Mouse (Mus musculus) hindbrain, embryonic 11.5 days (tissue): ENCODE data around the gene Tet3. TPM values are rescaled to one million over a fixed set of nuclear protein-coding genes. Genes with fewer than 3 reads are reported as not detected.

ENCODE experiments used
- ATAC-seq: fragments of 200-750 bp; cut with Nextera tagmentation; 2 replicates; pipeline ENCODE4 v1.8.0; 2017; ENCODE audit warnings: mild to moderate bottlenecking, moderate TSS enrichment, moderate library complexity; ENCODE audit not compliant: low FRiP score
- DNase-seq: peaks from one replicate; pipeline ENCODE4 v3.0.0-alpha.2; 2015; ENCODE audit warnings: low spot score
- H3K27ac ChIP-seq: fragments of 300-500 bp; sonication (generic); 2 replicates; pipeline ENCODE4 v1.5.1; 2014; ENCODE audit warnings: mild to moderate bottlenecking, low read depth, low read length
- H3K27me3 ChIP-seq: fragments of 300-500 bp; sonication (generic); 2 replicates; pipeline ENCODE4 v1.6.1; 2014; ENCODE audit warnings: mild to moderate bottlenecking, low read length, moderate library complexity, mixed read lengths; ENCODE audit not compliant: control insufficient read depth, insufficient read depth
- H3K36me3 ChIP-seq: fragments of 300-500 bp; sonication (generic); 2 replicates; pipeline ENCODE4 v1.6.1; 2014; ENCODE audit warnings: mild to moderate bottlenecking, low read length, moderate library complexity, mixed read lengths; ENCODE audit not compliant: control insufficient read depth, insufficient read depth
- H3K4me1 ChIP-seq: fragments of 300-500 bp; sonication (generic); replicated peaks from 2 replicates; pipeline ENCODE4 v1.6.1; 2014; ENCODE audit warnings: low read length, mixed read lengths; ENCODE audit not compliant: control insufficient read depth, insufficient read depth
- H3K4me2 ChIP-seq: fragments of 300-500 bp; sonication (generic); replicated peaks from 2 replicates; pipeline ENCODE4 v1.6.1; 2014; ENCODE audit warnings: mild to moderate bottlenecking, low read depth, low read length
- H3K4me3 ChIP-seq: fragments of 300-500 bp; sonication (generic); 2 replicates; pipeline ENCODE4 v1.5.1; 2014; ENCODE audit warnings: low read depth, low read length
- H3K9ac ChIP-seq: fragments of 300-500 bp; sonication (generic); 2 replicates; pipeline ENCODE4 v1.6.1; 2014; ENCODE audit warnings: low read depth, low read length
- H3K9me3 ChIP-seq: fragments of 300-500 bp; sonication (generic); 2 replicates; pipeline ENCODE4 v1.6.1; 2016; ENCODE audit warnings: low read length; ENCODE audit not compliant: control insufficient read depth
- WGBS: fragments of 180-500 bp; shearing (Covaris S2); extraction: QIAGEN DNeasy Blood & Tissue Kit; methylation state at CpG from one replicate; pipeline ENCODE4 v1.1.7; 2014; 5-methylcytosine and 5-hydroxymethylcytosine counted together
- polyA plus RNA-seq: library from polyadenylated mRNA; unstranded; fragments of >200 nt; fragmentation: Nextera tagmentation; extraction: Ambion mirVana; gene quantifications from 2 replicates; pipeline ENCODE4 v1.2.1, GENCODE M21; 2014

Tet3 gene
- 45.3 and 55.6 TPM in 2 replicates for polyA plus RNA-seq

DNA sequence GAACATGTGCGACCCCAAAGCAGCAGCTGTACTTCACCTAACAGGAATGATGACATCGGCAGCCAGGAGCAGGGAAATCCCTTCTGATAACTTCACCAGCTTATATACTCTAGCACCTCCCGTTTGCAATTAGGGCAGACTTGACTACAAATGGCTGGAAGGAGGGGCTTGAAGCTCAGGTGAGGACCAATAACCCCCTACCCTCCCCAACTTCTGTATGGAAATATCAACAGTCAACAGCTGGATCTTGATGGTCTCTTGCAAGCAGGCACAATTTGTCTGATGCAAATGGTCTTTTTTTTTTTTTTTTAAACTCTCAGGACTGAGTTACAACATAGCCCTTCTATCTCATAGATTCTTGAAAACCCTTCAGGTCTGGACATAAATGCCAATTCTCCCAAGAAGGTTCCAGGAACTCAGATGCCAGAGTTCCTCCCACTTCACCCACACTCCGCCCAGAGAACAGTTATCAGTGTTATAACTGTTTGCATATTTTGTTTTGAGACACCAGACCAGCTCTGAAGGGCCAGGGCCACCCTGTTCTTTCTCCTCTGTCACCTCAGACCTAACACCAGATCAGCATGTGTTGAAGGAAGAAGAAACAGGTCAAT lies at the start of gene Tet3:
Tet3 (minus strand) TSS at position 51 of the 611 bp plus-strand sequence.
- H3K4me1 ChIP-seq: peaks cover 11% of the 10 kb centered on the region
- no peaks in the 10 kb centered on the region for H3K36me3 ChIP-seq
- ATAC-seq (no peak), DNase-seq (no peak)
- H3K9ac ChIP-seq: no peak within 1 kb of the TSS
- H3K4me3 ChIP-seq: no peak within 1 kb of the TSS
- no peak within 1 kb of the TSS for H3K27ac ChIP-seq
- WGBS: 81% methylated on average over 4 of the region's 4 CpGs
- H3K4me2 ChIP-seq: no peak within 1 kb of the TSS
- H3K9me3 ChIP-seq: no peaks in the 10 kb centered on the region
- H3K27me3 ChIP-seq: no peaks in the 10 kb centered on the region

DNA sequence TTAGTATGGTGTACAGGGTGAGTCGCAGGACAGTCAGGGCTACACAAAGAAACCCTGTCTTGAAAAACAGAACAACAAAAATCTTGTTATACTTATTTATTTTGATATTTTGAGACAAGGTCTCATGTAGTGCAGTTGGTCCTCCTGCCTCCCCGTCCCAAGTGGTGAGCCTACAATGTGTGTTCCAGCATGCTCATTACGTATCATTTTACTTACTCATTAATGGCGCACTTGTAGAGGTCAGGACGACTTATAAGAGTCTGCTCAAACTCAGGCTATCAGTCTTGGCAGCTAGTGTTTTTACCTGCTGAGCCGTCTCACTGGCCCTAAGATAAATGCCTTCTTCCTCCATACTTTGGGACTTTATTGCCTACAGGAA lies 48.3 kb upstream of the Tet3 start:
- H3K27me3 ChIP-seq: no peaks in the 10 kb centered on the region

DNA sequence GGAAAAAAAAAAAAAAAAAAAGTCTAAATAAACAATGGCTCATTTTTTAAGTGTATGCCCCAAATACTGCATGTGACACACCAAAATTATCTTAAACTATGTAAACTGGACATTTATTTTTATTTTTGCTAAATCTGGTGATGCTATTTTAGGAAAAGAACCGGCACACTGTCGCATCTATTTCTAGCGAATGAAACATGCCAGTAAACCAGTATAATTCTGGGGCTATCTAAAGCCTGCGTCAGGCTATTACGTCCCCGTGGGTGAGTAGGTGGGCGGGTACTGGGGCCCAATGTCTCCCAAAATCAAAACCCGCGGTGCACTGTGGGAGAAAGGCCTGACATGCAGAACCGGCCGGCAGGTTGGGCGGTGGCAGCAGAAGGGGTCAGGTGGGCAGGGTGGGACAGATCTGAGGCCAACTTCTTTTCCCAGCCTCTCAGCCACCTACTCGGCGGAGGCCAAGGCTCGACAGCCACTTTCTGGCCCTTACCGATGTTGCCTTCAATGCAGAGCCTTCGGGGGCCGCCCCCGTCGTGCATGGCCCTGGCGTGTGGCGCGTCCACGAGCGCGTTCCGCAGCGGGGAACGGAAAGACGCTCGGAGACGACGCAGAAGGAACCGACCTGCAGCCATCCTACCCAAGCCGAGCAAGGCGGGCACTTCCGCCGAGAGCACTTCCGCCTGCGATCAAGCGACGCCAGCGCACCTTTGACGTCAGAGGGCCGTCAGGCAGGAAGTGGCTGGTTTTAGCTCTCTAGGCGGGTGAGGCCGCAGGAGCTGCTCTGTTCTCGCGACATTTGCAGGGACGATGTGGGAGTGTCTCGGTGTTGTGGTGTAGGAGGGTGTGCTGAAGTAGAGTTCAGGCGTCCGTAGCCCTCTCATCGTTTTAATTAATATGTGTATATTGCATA lies 47.6 kb upstream of the Tet3 start, which contains the start of gene Dguok:
Dguok (minus strand) TSS at position 712 of the 910 bp plus-strand sequence.
- ATAC-seq: peak; percentile 100
- Histone ChIP-seq H3K9ac (peak within 1 kb of the TSS; percentile 82), H3K27me3 (no peaks in the 10 kb centered on the region), H3K4me1 (peaks cover 2% of the 10 kb centered on the region; the same call in 1 of the 2 replicates), H3K36me3 (no peaks in the 10 kb centered on the region), H3K9me3 (no peaks in the 10 kb centered on the region), H3K27ac (peak within 1 kb of the TSS; percentile 90), H3K4me3 (peak within 1 kb of the TSS; percentile 83), H3K4me2 (peak within 1 kb of the TSS; percentile 75)
- peak; percentile 97 for DNase-seq
- under 1% methylated on average over 54 of the region's 54 CpGs for WGBS

More for the DNA sequence above, 48.3 kb upstream of the Tet3 start:
- Histone ChIP-seq H3K4me3 (peak overlapping the region; percentile 83), H3K4me2 (peak overlapping the region; percentile 75), H3K9me3 (no peaks in the 10 kb centered on the region), H3K9ac (peak overlapping the region; percentile 38; the same call in 1 of the 2 replicates), H3K4me1 (peaks cover 2% of the 10 kb centered on the region; the same call in 1 of the 2 replicates), H3K27ac (no peak overlapping the region; the same call in 1 of the 2 replicates), H3K36me3 (no peaks in the 10 kb centered on the region)
- DNase-seq: no peak
- ATAC-seq: no peak; the same call in 1 of the 2 replicates
- 37% methylated on average over 6 of the region's 6 CpGs for WGBS

DNA sequence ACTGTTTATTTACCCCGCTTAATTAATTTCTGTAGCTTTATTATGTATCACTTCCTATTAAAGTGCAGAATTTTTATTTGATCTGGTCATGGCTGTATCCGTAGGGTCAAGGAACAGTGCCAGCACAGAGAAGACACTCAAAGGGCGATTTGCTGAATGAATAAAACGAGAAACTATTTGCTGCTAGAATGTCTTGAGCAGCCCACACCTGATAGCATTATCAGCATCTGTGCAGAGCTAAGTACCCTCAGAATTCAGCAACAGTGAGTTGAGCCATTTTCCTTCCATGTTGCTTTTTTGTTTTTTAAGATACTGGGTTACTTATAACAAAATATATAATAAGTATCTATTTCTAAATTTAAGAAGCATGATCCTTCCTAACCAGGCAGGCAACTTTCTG lies 46.7 kb upstream of the Tet3 start:
- no peaks in the 10 kb centered on the region for H3K27me3 ChIP-seq
- no peak overlapping the region for H3K27ac ChIP-seq
- peak overlapping the region; percentile 75; the same call in 1 of the 2 replicates for H3K4me2 ChIP-seq
- 95% methylated on average over 4 of the region's 4 CpGs for WGBS
- H3K4me1 ChIP-seq: peaks cover 2% of the 10 kb centered on the region; the same call in 1 of the 2 replicates
- H3K9ac ChIP-seq: no peak overlapping the region
- H3K4me3 ChIP-seq: no peak overlapping the region
- DNase-seq (no peak), ATAC-seq (no peak)
- no peaks in the 10 kb centered on the region for H3K9me3 ChIP-seq
- no peaks in the 10 kb centered on the region for H3K36me3 ChIP-seq

DNA sequence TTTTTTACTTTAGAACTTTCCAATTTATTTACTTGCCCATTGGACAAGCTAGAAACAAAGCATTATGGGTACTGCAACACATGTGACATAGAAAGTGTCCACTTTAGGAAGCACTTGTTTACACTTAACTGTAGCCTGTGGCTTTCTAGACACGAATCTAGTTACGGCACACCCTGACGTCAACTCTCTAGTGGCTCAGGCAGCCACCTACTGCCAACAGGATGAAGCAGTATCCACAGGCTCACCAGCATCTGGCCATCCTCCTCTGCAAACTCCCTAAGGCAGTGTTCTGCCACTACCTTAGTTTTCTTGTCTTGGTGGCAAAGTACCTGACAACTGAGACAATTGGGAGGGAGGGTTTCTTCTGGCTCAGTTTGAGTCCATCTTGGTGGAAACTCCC lies 44.5 kb upstream of the Tet3 start:
- DNase-seq (no peak), ATAC-seq (no peak)
- Histone ChIP-seq H3K9me3 (no peaks in the 10 kb centered on the region), H3K27me3 (no peaks in the 10 kb centered on the region), H3K27ac (no peak overlapping the region), H3K4me2 (no peak overlapping the region), H3K4me3 (no peak overlapping the region), H3K36me3 (no peaks in the 10 kb centered on the region), H3K9ac (no peak overlapping the region), H3K4me1 (peaks cover 2% of the 10 kb centered on the region; the same call in 1 of the 2 replicates)
- WGBS: 95% methylated on average over 3 of the region's 3 CpGs

DNA sequence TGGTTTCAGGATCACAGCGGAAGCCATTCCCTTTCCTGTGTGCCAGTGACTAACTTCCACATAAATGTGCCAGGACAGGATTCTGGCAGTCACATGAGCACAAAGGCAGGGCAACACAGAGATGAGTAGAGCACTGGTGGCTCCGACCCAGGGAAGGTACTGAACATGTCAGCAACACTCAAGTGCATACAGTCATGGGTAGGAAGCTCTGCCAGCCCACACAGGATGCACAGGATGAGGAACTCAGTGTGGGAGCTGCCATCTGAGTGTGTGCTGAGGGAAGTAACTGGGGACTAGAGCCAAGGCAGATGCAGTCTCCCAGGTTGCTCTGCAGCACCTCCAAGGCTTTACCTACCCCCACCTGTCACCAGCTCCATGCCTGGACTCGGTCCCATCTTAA lies 43.8 kb upstream of the Tet3 start:
- 83% methylated on average over 3 of the region's 3 CpGs for WGBS
- Histone ChIP-seq H3K4me1 (peaks cover 2% of the 10 kb centered on the region; the same call in 1 of the 2 replicates), H3K9ac (no peak overlapping the region), H3K27ac (no peak overlapping the region), H3K27me3 (no peaks in the 10 kb centered on the region), H3K4me3 (no peak overlapping the region), H3K4me2 (no peak overlapping the region), H3K36me3 (no peaks in the 10 kb centered on the region), H3K9me3 (no peaks in the 10 kb centered on the region)
- DNase-seq: no peak
- no peak for ATAC-seq

DNA sequence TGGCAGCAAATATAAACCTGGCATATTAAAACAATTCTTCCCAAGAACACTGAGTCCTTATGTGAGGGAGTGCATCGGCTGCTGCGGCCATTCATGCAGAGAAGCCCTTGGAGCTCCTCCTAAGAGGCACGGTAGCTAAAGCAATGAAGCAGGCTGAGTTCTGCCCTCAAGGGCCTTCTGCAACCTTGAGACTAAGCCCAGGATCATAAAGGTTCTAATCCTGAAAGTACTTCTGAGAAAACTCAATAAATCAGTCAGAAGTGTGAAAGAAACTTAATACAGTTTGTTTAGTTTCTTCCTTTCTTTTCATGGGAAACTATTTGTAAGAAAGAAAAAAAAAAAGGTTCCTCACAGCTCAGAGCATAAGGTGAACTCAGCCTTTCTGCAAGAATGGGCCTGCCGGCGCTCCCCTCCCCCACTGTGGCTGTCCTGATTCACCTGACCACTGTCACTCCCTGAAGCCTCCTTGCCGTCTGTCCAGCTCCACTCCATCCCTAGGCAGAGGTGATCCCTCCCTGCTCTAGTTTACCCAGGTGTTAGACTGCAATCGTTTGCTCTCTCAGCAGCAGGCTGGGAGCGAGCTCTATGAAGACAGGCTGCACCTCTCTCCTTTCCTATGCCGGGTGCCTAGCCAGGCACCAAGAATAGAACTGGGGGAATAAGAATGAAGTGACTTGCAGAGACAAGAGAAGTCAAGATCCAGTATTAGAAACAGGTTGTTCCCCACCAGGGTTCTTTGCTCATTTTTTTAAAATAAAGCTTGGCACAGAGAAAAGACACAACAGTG lies 42.8 kb upstream of the Tet3 start:
- no peaks in the 10 kb centered on the region for H3K9me3 ChIP-seq
- no peak overlapping the region for H3K4me3 ChIP-seq
- no peaks in the 10 kb centered on the region for H3K36me3 ChIP-seq
- H3K4me2 ChIP-seq: no peak overlapping the region
- H3K4me1 ChIP-seq: peaks cover 2% of the 10 kb centered on the region; the same call in 1 of the 2 replicates
- ATAC-seq (no peak), DNase-seq (no peak)
- H3K9ac ChIP-seq: no peak overlapping the region
- H3K27ac ChIP-seq: no peak overlapping the region
- 69% methylated on average over 9 of the region's 9 CpGs for WGBS
- H3K27me3 ChIP-seq: no peaks in the 10 kb centered on the region

DNA sequence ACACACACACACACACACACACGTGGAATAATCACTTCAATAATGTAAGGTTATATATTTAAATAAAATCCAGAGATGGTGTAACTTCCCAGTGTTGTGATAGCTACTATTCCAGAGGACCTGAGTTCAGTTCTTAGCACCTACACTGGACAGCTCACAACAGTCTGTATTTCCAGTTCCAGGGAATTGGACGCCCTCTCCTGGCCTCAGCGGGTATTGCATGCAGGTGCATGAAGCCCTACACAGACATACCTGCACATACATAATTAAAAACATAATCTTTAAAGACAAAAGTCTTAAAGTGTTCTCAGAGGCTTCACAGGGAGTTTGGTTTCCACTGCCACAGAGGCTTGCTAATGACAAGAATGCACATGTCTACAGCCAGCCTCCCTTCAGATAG lies 41.6 kb upstream of the Tet3 start:
- Histone ChIP-seq H3K4me1 (peaks cover 2% of the 10 kb centered on the region; the same call in 1 of the 2 replicates), H3K36me3 (no peaks in the 10 kb centered on the region), H3K4me3 (no peak overlapping the region), H3K27ac (no peak overlapping the region), H3K9ac (no peak overlapping the region), H3K9me3 (no peaks in the 10 kb centered on the region), H3K27me3 (no peaks in the 10 kb centered on the region), H3K4me2 (no peak overlapping the region)
- WGBS: 67% methylated on average over 3 of the region's 3 CpGs
- no peak for ATAC-seq
- no peak for DNase-seq
